Mouse (Mus musculus) cortical plate, adult 2 months (tissue): ENCODE results near the gene Lsm10. TPM values are rescaled to one million over a fixed set of nuclear protein-coding genes. Genes with fewer than 3 reads are reported as not detected.

Experiments
- H3K27ac ChIP-seq: fragments of 200-500 bp; 2 replicates; pipeline ENCODE4 v1.5.1; 2012; ENCODE audit warnings: low read length, control low read depth, inconsistent platforms; ENCODE audit not compliant: insufficient read depth
- H3K4me1 ChIP-seq: fragments of 200-500 bp; 2 replicates; pipeline ENCODE4 v1.6.1; 2011; ENCODE audit warnings: low read length; ENCODE audit not compliant: control insufficient read depth, insufficient read depth
- H3K4me3 ChIP-seq: fragments of 200-500 bp; 2 replicates; pipeline ENCODE4 v1.5.1; 2011; ENCODE audit warnings: mild to moderate bottlenecking, low read length, control low read depth; ENCODE audit not compliant: insufficient read depth
- CTCF ChIP-seq: fragments of 200-500 bp; IDR thresholded peaks from 2 replicates; pipeline ENCODE4 v1.5.1; 2011; ENCODE audit warnings: mild to moderate bottlenecking, control low read depth, low read length; ENCODE audit not compliant: insufficient read depth; ENCODE audit errors: extremely low read depth
- POLR2A ChIP-seq: fragments of 200-500 bp; IDR thresholded peaks from 2 replicates; pipeline ENCODE4 v1.6.1; 2011; ENCODE audit warnings: mild to moderate bottlenecking, low read length, control low read depth; ENCODE audit not compliant: insufficient read depth; ENCODE audit errors: extremely low read depth
- polyA plus RNA-seq: library from polyadenylated mRNA; depleted of rRNA; stranded (reverse); fragments of >200 nt; gene quantifications from 2 replicates; pipeline ENCODE4 v1.2.3, GENCODE M21; 2012

Lsm10 gene
- polyA plus RNA-seq, 1 experiment, result 25.5 TPM

DNA sequence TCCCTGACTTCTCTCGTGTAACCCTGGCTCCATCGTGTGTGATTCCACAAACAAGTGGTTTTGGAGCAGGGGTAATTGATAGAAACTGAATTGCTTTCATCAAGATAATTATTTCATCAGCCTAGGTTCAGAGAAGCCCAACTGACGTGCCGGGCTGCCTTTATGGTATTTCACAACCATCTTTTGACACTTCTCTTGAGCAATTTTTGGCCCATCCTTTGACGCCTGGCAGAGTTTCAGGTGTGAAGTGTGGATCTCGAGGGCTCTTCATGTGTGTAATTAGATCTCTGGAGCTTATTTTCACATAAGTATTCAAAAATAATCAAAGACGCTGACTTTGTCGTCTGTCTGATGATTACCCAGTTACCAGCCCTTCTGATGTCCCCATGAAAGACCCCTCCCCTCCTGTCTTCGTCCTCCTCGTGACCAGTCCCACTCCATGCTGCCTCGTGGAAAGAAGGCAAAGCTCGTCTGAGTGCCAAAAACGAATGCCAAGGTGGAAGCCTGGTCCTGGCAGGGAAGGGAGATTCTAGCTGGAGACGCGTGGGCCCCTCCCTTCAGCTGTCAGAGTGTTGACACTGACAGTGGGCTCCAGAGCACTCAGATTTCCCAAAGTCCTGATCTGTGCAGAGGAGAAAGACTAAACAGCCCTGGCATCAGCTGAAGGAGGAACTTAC is 28.9 kb upstream of the Lsm10 start:
- H3K4me1 ChIP-seq, result no peaks in the 10 kb centered on the region; the same call in 1 of the 2 replicates
- TF ChIP-seq POLR2A (no peak), CTCF (no peak)
- no peak overlapping the region for H3K4me3 ChIP-seq
- H3K27ac ChIP-seq, result no peak overlapping the region

GRCm38 (mm10) chr4:126068842-126069241 is 27.6 kb upstream of the Lsm10 start:
- TF ChIP-seq CTCF (no peak), POLR2A (no peak)
- no peaks in the 10 kb centered on the region; the same call in 1 of the 2 replicates for H3K4me1 ChIP-seq
- no peak overlapping the region for H3K27ac ChIP-seq
- no peak overlapping the region for H3K4me3 ChIP-seq

GRCm38 (mm10) chr4:126077833-126078232 is 18.6 kb upstream of the Lsm10 start:
- TF ChIP-seq POLR2A (no peak), CTCF (no peak)
- no peaks in the 10 kb centered on the region for H3K4me1 ChIP-seq
- H3K4me3 ChIP-seq, result no peak overlapping the region
- H3K27ac ChIP-seq, result no peak overlapping the region

DNA sequence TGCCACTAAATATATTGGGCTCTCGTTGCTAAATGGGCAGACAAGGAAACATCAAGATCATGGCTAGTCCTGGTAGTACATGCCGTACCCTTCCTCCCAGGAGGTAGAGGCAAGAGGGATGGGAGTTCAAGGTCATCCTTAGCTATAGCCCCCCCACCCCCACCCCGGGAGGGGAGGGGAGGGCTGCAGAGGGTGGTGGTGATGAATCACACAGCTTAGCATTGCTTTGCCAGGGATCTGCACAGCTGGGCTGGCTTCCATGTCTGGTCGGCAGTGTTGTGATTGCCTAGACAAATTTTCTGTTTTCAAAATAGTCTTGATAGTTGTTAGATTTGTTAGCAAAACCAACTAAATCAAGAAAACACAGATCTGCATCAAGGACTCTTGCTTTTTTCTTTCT is 17.2 kb upstream of the Lsm10 start:
- Histone ChIP-seq H3K4me3 (no peak overlapping the region), H3K4me1 (no peaks in the 10 kb centered on the region), H3K27ac (no peak overlapping the region)
- TF ChIP-seq CTCF (no peak), POLR2A (no peak)

- Histone ChIP-seq H3K27ac (no peak overlapping the region), H3K4me3 (no peak overlapping the region), H3K4me1 (no peaks in the 10 kb centered on the region; the same call in 1 of the 2 replicates)
- TF ChIP-seq POLR2A, result no peak
- TF ChIP-seq CTCF, result no peak
Observed at GRCm38 (mm10) chr4:126081601-126082000, 14.8 kb upstream of the Lsm10 start.

- no peak for TF ChIP-seq POLR2A
- no peak for TF ChIP-seq CTCF
Observed at GRCm38 (mm10) chr4:126083021-126083420, 13.4 kb upstream of the Lsm10 start.

DNA sequence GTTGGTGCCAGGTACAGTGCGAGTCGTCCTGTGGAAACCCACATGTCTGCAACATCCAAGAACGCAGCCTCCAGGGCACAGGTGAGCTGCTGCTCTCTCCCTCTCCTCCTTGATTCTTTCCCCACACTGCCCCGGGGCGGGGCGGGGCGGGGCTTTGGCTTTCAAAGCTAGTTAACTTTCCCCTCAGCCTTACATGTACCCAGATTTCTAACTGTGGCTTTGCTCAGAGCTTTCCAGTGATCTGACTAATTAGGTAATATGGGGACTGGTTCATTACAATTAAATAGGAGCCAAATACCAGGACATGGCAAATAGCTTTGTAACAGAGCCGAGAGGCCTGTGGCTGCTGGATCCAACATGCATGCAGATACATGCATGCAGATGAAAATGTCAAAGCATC is 12.0 kb upstream of the Lsm10 start:
- Histone ChIP-seq H3K27ac (no peak overlapping the region), H3K4me1 (no peaks in the 10 kb centered on the region; the same call in 1 of the 2 replicates), H3K4me3 (no peak overlapping the region)
- TF ChIP-seq POLR2A, result no peak
- no peak for TF ChIP-seq CTCF

More at GRCm38 (mm10) chr4:126083021-126083420, 13.4 kb upstream of the Lsm10 start:
- Histone ChIP-seq H3K4me1 (no peaks in the 10 kb centered on the region; the same call in 1 of the 2 replicates), H3K27ac (no peak overlapping the region), H3K4me3 (no peak overlapping the region)

DNA sequence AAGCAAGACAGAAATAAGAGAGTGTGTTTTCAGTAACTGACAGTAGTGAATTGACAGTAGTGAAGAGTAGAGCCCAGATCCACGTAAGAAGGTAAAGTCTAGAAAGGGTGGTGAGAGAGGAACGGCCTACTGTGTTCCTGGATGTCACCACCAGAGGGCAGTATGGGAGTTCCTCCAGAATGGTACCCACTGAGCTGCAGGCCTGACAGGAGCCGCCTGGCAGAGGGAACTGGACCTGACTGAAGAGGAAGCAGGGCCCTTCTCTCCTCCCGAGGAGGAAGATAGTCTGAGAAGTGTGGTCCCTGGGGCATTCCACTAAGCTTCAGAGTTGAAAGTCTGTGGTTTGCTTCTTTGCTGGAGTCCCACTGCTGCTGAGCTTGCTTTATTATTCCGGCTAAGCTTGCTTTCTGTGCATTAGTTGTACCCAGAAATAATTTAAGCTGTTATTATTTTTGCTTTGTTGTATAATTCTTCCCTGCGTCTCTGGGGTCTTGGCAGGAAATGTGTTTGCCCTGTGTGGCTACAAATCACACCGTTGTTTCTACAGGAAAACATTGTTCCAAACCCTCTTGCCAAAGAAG is 10.3 kb upstream of the Lsm10 start:
- no peak overlapping the region for H3K27ac ChIP-seq
- no peaks in the 10 kb centered on the region; the same call in 1 of the 2 replicates for H3K4me1 ChIP-seq
- H3K4me3 ChIP-seq, result no peak overlapping the region
- no peak for TF ChIP-seq POLR2A
- peak; percentile 88 for TF ChIP-seq CTCF

DNA sequence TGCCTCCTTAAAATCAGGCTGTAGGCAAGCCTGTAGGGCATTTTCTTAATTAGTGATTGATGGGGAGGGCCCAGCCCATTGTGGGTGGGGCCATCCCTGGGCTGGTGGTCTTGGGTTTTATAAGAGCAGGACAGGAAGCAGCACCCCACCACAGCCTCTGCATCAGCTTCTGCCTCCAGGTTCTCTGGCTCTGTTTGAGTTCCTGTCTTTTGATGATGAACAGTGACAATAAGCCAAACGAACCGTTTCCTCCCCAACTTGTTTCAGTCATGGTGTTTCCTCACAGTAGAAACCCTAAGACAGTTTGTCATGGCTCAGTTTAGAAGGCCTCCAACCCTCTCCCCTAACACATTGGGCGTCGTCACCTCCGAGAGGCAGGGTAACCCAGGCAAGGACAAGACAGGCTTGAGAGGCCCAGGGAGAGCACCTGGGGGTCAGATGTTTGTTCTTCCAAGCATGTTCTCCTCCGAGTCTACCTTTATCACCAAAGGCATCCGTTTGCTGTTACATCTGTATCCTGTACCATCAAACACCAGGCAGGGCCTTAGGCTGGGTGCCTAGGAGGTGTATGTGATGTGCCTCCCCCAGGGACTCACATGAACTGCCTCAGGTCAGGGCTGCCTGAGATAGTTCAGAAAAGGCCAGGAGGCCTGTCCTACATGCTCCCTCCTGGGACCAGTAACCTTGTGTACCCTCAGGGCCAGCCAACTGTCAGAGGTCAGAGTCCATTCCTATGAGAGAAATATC is 6.1 kb upstream of the Lsm10 start:
- no peak for TF ChIP-seq CTCF
- TF ChIP-seq POLR2A, result no peak
- H3K27ac ChIP-seq, result no peak overlapping the region
- no peaks in the 10 kb centered on the region; the same call in 1 of the 2 replicates for H3K4me1 ChIP-seq
- H3K4me3 ChIP-seq, result no peak overlapping the region

GRCm38 (mm10) chr4:126090848-126091124 is 5.6 kb upstream of the Lsm10 start:
- no peak for TF ChIP-seq CTCF
- no peak for TF ChIP-seq POLR2A

More at GRCm38 (mm10) chr4:126090848-126091124, 5.6 kb upstream of the Lsm10 start:
- H3K4me3 ChIP-seq, result no peak overlapping the region
- H3K4me1 ChIP-seq, result no peaks in the 10 kb centered on the region; the same call in 1 of the 2 replicates
- no peak overlapping the region for H3K27ac ChIP-seq
